Mouse (Mus musculus): ENCODE data around the gene Slc9a5.

Slc9a5 gene

GRCm38 (mm10) chr8:105326968-105327367, 21.7 kb upstream of the Slc9a5 start:
- DNase-seq = no peak

GRCm38 (mm10) chr8:105330325-105330724, 18.3 kb upstream of the Slc9a5 start:
- DNase-seq = no peak

- no peak for DNase-seq
Observed at GRCm38 (mm10) chr8:105331469-105331868, 17.2 kb upstream of the Slc9a5 start.

- DNase-seq = no peak
Observed at GRCm38 (mm10) chr8:105331931-105332330, 16.7 kb upstream of the Slc9a5 start.

GRCm38 (mm10) chr8:105332523-105332922, 16.1 kb upstream of the Slc9a5 start:
- DNase-seq = no peak

- DNase-seq = no peak
Observed at GRCm38 (mm10) chr8:105336373-105337130, 12.1 kb upstream of the Slc9a5 start.

- no peak for DNase-seq
Observed at GRCm38 (mm10) chr8:105338992-105339391, 9.7 kb upstream of the Slc9a5 start.

GRCm38 (mm10) chr8:105339886-105340635, 8.6 kb upstream of the Slc9a5 start:
- no peak for DNase-seq

- DNase-seq = no peak
Observed at GRCm38 (mm10) chr8:105341399-105341798, 7.2 kb upstream of the Slc9a5 start.

GRCm38 (mm10) chr8:105342768-105343167, 5.9 kb upstream of the Slc9a5 start:
- no peak for DNase-seq

- no peak for DNase-seq
Observed at GRCm38 (mm10) chr8:105343791-105344574, 4.7 kb upstream of the Slc9a5 start.

- no peak for DNase-seq
Observed at GRCm38 (mm10) chr8:105345061-105345975, 3.3 kb upstream of the Slc9a5 start.

- DNase-seq = no peak
Observed at GRCm38 (mm10) chr8:105346611-105347427, 1.8 kb upstream of the Slc9a5 start.

GRCm38 (mm10) chr8:105347428-105348221, 1.0 kb upstream of the Slc9a5 start, which contains the start of gene Fhod1:
Gene Fhod1 (minus strand): TSS chr8:105347953.
- DNase-seq = peak; percentile 86

- DNase-seq = peak; percentile 38
Observed at GRCm38 (mm10) chr8:105349096-105349771, 591 bp downstream of the Slc9a5 start.

GRCm38 (mm10) chr8:105350186-105350585, 1.5 kb downstream of the Slc9a5 start:
- DNase-seq = no peak

GRCm38 (mm10) chr8:105353583-105354135, 5.0 kb downstream of the Slc9a5 start:
- no peak for DNase-seq

GRCm38 (mm10) chr8:105354549-105354948, 5.9 kb downstream of the Slc9a5 start:
- DNase-seq = no peak
